Mouse (Mus musculus): ENCODE data around the gene Keap1. TPM values are rescaled to one million over a fixed set of nuclear protein-coding genes. Genes with fewer than 3 reads are reported as not detected.
"Not testable (repeated sequence)": the region's sequence is repeated elsewhere in the genome, so short reads cannot be mapped to it uniquely, and the experiment has no call there.

Gene Keap1
- polyA plus RNA-seq, 1 experiment from 2014 or later: 49.6 TPM

GRCm38 (mm10) chr9:21223490-21223889, 15.7 kb downstream of the Keap1 start:
- not testable (repeated sequence) for H3K4me3 ChIP-seq; H3K9me3 ChIP-seq; H3K36me3 ChIP-seq (replicated peaks); DNase-seq (ENCODE audit: low spot score); H3K27ac ChIP-seq (replicated peaks)
- Histone ChIP-seq H3K4me1 (peaks cover 28% of the 10 kb centered on the region), H3K27me3 (replicated peaks; ENCODE audit: low read depth, poor library complexity, severe bottlenecking) (peaks cover 37% of the 10 kb centered on the region)
- WGBS: 98% methylated on average over 2 of the region's 2 CpGs

GRCm38 (mm10) chr9:21221383-21221929, 17.7 kb downstream of the Keap1 start:
- Histone ChIP-seq H3K27me3 (replicated peaks; ENCODE audit: low read depth, poor library complexity, severe bottlenecking) (peaks cover 37% of the 10 kb centered on the region), H3K27ac (replicated peaks) (no peak overlapping the region), H3K9me3 (peaks cover 7% of the 10 kb centered on the region; the same call in 1 of the 2 replicates), H3K36me3 (replicated peaks) (no peaks in the 10 kb centered on the region), H3K4me3 (peak overlapping the region; percentile 46; the same call in 1 of the 2 replicates), H3K4me1 (peaks cover 21% of the 10 kb centered on the region)
- 20% methylated on average over 7 of the region's 7 CpGs for WGBS
- peak; percentile 52 for DNase-seq (ENCODE audit: low spot score)

- Histone ChIP-seq H3K9me3 (peaks cover 7% of the 10 kb centered on the region; the same call in 1 of the 2 replicates), H3K27me3 (replicated peaks; ENCODE audit: low read depth, poor library complexity, severe bottlenecking) (peaks cover 31% of the 10 kb centered on the region), H3K36me3 (replicated peaks) (no peaks in the 10 kb centered on the region), H3K27ac (replicated peaks) (no peak overlapping the region), H3K4me3 (peak overlapping the region; percentile 46), H3K4me1 (peaks cover 26% of the 10 kb centered on the region)
- peak; percentile 93 for DNase-seq (ENCODE audit: low spot score)
- WGBS: 13% methylated on average over 21 of the region's 21 CpGs
Measured at GRCm38 (mm10) chr9:21220490-21221382, 18.4 kb downstream of the Keap1 start.

- peaks cover 19% of the 10 kb centered on the region for H3K4me1 ChIP-seq
- 57% methylated on average over 3 of the region's 3 CpGs for WGBS
Measured at GRCm38 (mm10) chr9:21219820-21220219, 19.3 kb downstream of the Keap1 start.

GRCm38 (mm10) chr9:21216050-21216841, 22.9 kb downstream of the Keap1 start:
- Histone ChIP-seq H3K4me3 (no peak overlapping the region; the same call in 1 of the 2 replicates), H3K4me1 (peaks cover 25% of the 10 kb centered on the region), H3K9me3 (no peaks in the 10 kb centered on the region), H3K27me3 (replicated peaks; ENCODE audit: low read depth, poor library complexity, severe bottlenecking) (peaks cover 13% of the 10 kb centered on the region), H3K36me3 (replicated peaks) (no peaks in the 10 kb centered on the region), H3K27ac (replicated peaks) (peak overlapping the region; percentile 66)
- DNase-seq (ENCODE audit: low spot score): no peak
- 66% methylated on average over 25 of the region's 25 CpGs for WGBS

More at GRCm38 (mm10) chr9:21219820-21220219, 19.3 kb downstream of the Keap1 start:
- H3K4me3 ChIP-seq: no peak overlapping the region
- H3K27ac ChIP-seq (replicated peaks): no peak overlapping the region
- no peak for DNase-seq (ENCODE audit: low spot score)
- H3K9me3 ChIP-seq: peaks cover 7% of the 10 kb centered on the region; the same call in 1 of the 2 replicates
- no peaks in the 10 kb centered on the region for H3K36me3 ChIP-seq (replicated peaks)
- H3K27me3 ChIP-seq (replicated peaks; ENCODE audit: low read depth, poor library complexity, severe bottlenecking): peaks cover 22% of the 10 kb centered on the region

- Histone ChIP-seq H3K36me3 (replicated peaks) (peaks cover 5% of the 10 kb centered on the region; the same call in 1 of the 2 replicates), H3K27me3 (replicated peaks; ENCODE audit: low read depth, poor library complexity, severe bottlenecking) (peaks cover 13% of the 10 kb centered on the region), H3K9me3 (no peaks in the 10 kb centered on the region), H3K27ac (replicated peaks) (no peak overlapping the region), H3K4me3 (no peak overlapping the region), H3K4me1 (peaks cover 27% of the 10 kb centered on the region)
- DNase-seq (ENCODE audit: low spot score): peak; percentile 73
- WGBS: 31% methylated on average over 7 of the region's 7 CpGs
Measured at GRCm38 (mm10) chr9:21213617-21214190, 25.5 kb downstream of the Keap1 start.

- H3K4me3 ChIP-seq: no peak overlapping the region
- 87% methylated on average over 7 of the region's 7 CpGs for WGBS
- H3K4me1 ChIP-seq: peaks cover 23% of the 10 kb centered on the region
- peaks cover 5% of the 10 kb centered on the region; the same call in 1 of the 2 replicates for H3K36me3 ChIP-seq (replicated peaks)
- peaks cover 1% of the 10 kb centered on the region; the same call in 1 of the 2 replicates for H3K27me3 ChIP-seq (replicated peaks; ENCODE audit: low read depth, poor library complexity, severe bottlenecking)
- no peak overlapping the region for H3K27ac ChIP-seq (replicated peaks)
- no peaks in the 10 kb centered on the region for H3K9me3 ChIP-seq
- no peak for DNase-seq (ENCODE audit: low spot score)
Measured at GRCm38 (mm10) chr9:21211624-21212023, 27.5 kb downstream of the Keap1 start.

- Histone ChIP-seq H3K9me3 (no peaks in the 10 kb centered on the region), H3K4me3 (no peak overlapping the region), H3K36me3 (replicated peaks) (peaks cover 5% of the 10 kb centered on the region; the same call in 1 of the 2 replicates), H3K27ac (replicated peaks) (peak overlapping the region; percentile 58), H3K27me3 (replicated peaks; ENCODE audit: low read depth, poor library complexity, severe bottlenecking) (no peaks in the 10 kb centered on the region), H3K4me1 (peaks cover 16% of the 10 kb centered on the region)
- DNase-seq (ENCODE audit: low spot score): no peak
- 68% methylated on average over 6 of the region's 6 CpGs for WGBS
Measured at GRCm38 (mm10) chr9:21210821-21211220, 28.3 kb downstream of the Keap1 start.

GRCm38 (mm10) chr9:21208626-21209025, 30.5 kb downstream of the Keap1 start:
- 0 out of 2 replicates have a peak, but pooled peaks cover 6% of the 10 kb centered on the region for H3K27me3 ChIP-seq (replicated peaks; ENCODE audit: low read depth, poor library complexity, severe bottlenecking)
- H3K9me3 ChIP-seq: no peaks in the 10 kb centered on the region
- DNase-seq (ENCODE audit: low spot score): no peak
- H3K27ac ChIP-seq (replicated peaks): no peak overlapping the region
- H3K4me1 ChIP-seq: peaks cover 25% of the 10 kb centered on the region
- H3K4me3 ChIP-seq: no peak overlapping the region
- 63% methylated on average over 2 of the region's 2 CpGs for WGBS
- peaks cover 8% of the 10 kb centered on the region; the same call in 1 of the 2 replicates for H3K36me3 ChIP-seq (replicated peaks)

- DNase-seq (ENCODE audit: low spot score): no peak
- Histone ChIP-seq H3K4me3 (no peak overlapping the region), H3K27me3 (replicated peaks; ENCODE audit: low read depth, poor library complexity, severe bottlenecking) (0 out of 2 replicates have a peak, but pooled peaks cover 6% of the 10 kb centered on the region), H3K9me3 (no peaks in the 10 kb centered on the region), H3K36me3 (replicated peaks) (peaks cover 9% of the 10 kb centered on the region; the same call in 1 of the 2 replicates), H3K4me1 (peaks cover 21% of the 10 kb centered on the region), H3K27ac (replicated peaks) (no peak overlapping the region)
- 90% methylated on average over 6 of the region's 6 CpGs for WGBS
Measured at GRCm38 (mm10) chr9:21206848-21207247, 32.3 kb downstream of the Keap1 start.

- H3K4me3 ChIP-seq: peak overlapping the region; percentile 58
- no peaks in the 10 kb centered on the region for H3K9me3 ChIP-seq
- peaks cover 12% of the 10 kb centered on the region for H3K4me1 ChIP-seq
- DNase-seq (ENCODE audit: low spot score): peak; percentile 69
- peak overlapping the region; percentile 41; the same call in 1 of the 2 replicates for H3K27ac ChIP-seq (replicated peaks)
- WGBS: 3% methylated on average over 23 of the region's 23 CpGs
- H3K27me3 ChIP-seq (replicated peaks; ENCODE audit: low read depth, poor library complexity, severe bottlenecking): 0 out of 2 replicates have a peak, but pooled peaks cover 6% of the 10 kb centered on the region
- peaks cover 5% of the 10 kb centered on the region; the same call in 1 of the 2 replicates for H3K36me3 ChIP-seq (replicated peaks)
Measured at GRCm38 (mm10) chr9:21204528-21205272, 34.5 kb downstream of the Keap1 start.
